Mouse (Mus musculus): ENCODE results near the gene Ten1.

GRCm38 (mm10) chr11:116163002-116163401, 35.7 kb upstream of the Ten1 start:
- no peak for TF ChIP-seq GATA1 (IDR thresholded peaks at IDR 0.05; ENCODE audit: borderline replicate concordance, low read length)
- no peak for TF ChIP-seq FLI1 (IDR thresholded peaks at IDR 0.05; ENCODE audit: low read length)
